Mouse (Mus musculus) kidney, postnatal 4 days (tissue): ENCODE data around the gene Best2.
A peak's percentile ranks its signal among the peaks of the same experiment; 100 is the strongest.

ENCODE experiments used
- DNase-seq, 2 experiments: peaks; one replicate each; pipeline ENCODE4 v3.0.0; 2021; ENCODE audit warnings: mixed read lengths in 2 of 2

Gene Best2

GRCm38 (mm10) chr8:85014431-85014830 lies at the start of gene Best2:
Gene Best2, minus strand, starts transcription at chr8:85014531.
- DNase-seq: no peak

GRCm38 (mm10) chr8:85062603-85063002 lies 48.3 kb upstream of the Best2 start:
- no peak for DNase-seq

GRCm38 (mm10) chr8:85059879-85060616 lies 45.7 kb upstream of the Best2 start, which contains the start of gene Fbxw9:
Gene Fbxw9, plus strand, starts transcription at chr8:85060055.
- peak; percentile 93 to 94 for DNase-seq

GRCm38 (mm10) chr8:85057367-85057766 lies 43.0 kb upstream of the Best2 start:
- no peak for DNase-seq

GRCm38 (mm10) chr8:85043619-85044018 lies 29.3 kb upstream of the Best2 start:
- no peak for DNase-seq

- peak; percentile 52 to 70 for DNase-seq
Measured at GRCm38 (mm10) chr8:85037681-85038531, 23.6 kb upstream of the Best2 start.

GRCm38 (mm10) chr8:85037366-85037680 lies 23.0 kb upstream of the Best2 start:
- DNase-seq: no peak

- peak; percentile 90 to 95 for DNase-seq
Measured at GRCm38 (mm10) chr8:85036718-85037365, 22.5 kb upstream of the Best2 start, which contains the start of gene Tnpo2. Gene Tnpo2, plus strand, starts transcription at chr8:85036915.

GRCm38 (mm10) chr8:85036381-85036717 lies 22.0 kb upstream of the Best2 start:
- DNase-seq: no peak

GRCm38 (mm10) chr8:85035728-85036310 lies 21.5 kb upstream of the Best2 start:
- peak; percentile 44 to 61 for DNase-seq

- DNase-seq: no peak
Measured at GRCm38 (mm10) chr8:85035165-85035727, 20.9 kb upstream of the Best2 start.

GRCm38 (mm10) chr8:85034764-85035163 lies 20.4 kb upstream of the Best2 start:
- DNase-seq: peak; percentile 84 to 90

GRCm38 (mm10) chr8:85033867-85034266 lies 19.5 kb upstream of the Best2 start:
- DNase-seq: peak in 1 of 2 experiments; percentile 14

- DNase-seq: peak in 1 of 2 experiments; percentile 21
Measured at GRCm38 (mm10) chr8:85032622-85033311, 18.4 kb upstream of the Best2 start.

- no peak for DNase-seq
Measured at GRCm38 (mm10) chr8:85029271-85029670, 14.9 kb upstream of the Best2 start.

- no peak for DNase-seq
Measured at GRCm38 (mm10) chr8:85027922-85028321, 13.6 kb upstream of the Best2 start.

- DNase-seq: no peak
Measured at GRCm38 (mm10) chr8:85027516-85027855, 13.2 kb upstream of the Best2 start.

- DNase-seq: peak; percentile 97 to 98
Measured at GRCm38 (mm10) chr8:85026670-85027515, 12.6 kb upstream of the Best2 start, which contains the start of gene Trir. Gene Trir, plus strand, starts transcription at chr8:85026823.

GRCm38 (mm10) chr8:85025098-85025932 lies 11.0 kb upstream of the Best2 start, which contains the start of gene Asna1:
Gene Asna1, minus strand, starts transcription at chr8:85025281.
- peak; percentile 88 to 92 for DNase-seq

- DNase-seq: no peak
Measured at GRCm38 (mm10) chr8:85023846-85024245, 9.5 kb upstream of the Best2 start.
